Mouse (Mus musculus): ENCODE data around the gene Rin1.

DNA sequence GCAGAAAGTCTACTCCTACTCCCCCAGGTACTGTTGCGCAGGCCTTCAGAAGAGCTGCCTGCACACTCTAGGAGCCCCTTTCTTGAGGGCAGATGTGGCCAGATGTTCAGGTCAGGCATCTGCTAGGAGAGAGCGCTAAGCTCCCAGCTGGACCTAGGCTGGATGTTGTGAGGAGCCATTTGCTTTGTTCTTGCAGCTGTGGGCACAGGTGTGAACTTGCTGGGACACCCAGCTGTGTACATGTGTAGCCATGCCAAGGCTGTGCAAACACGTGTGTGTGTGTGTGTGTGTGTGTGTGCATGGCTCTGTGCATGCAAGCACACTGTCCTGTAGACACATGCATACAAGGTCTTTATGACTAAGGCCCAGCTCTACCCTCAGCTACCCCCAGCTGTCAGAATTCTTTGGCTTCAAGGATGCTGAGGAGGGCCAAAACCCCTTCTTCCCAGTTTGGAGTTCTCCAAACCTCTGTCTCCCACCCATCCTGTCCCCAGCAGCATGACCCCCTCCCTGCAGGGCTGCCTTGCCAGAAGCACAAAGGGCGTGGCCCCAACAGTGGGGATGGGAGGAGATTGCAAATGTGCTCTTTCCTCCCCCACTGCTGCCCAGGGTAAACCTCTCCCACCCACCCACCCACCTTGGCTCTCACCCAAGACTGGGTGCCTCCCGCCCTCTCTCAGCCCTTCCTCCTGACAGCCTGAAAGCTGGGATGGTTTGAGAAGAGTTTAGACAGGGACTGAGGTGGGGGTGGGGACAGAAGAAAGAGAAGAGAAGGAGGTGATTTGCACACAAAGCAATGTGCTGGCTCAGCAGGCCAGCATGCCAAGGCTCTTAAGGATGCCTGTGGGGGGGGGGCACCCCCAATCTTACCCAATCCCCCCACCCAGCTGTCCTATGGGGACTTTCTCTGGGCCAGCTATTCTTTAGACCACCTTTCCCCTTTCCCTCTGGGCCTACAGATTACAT, 10.4 kb downstream of the Rin1 start:
- TF ChIP-seq POLR2A (IDR thresholded peaks at IDR 0.05; ENCODE audit: extremely low read depth, insufficient read depth, low read length) (no peak), CTCF (IDR thresholded peaks at IDR 0.05; ENCODE audit: low read depth, low read length) (no peak)
